Mouse (Mus musculus) lung, adult 2 months (tissue): Measurements from ENCODE around the gene Yy1.

Experiments used
- CTCF ChIP-seq: fragments of 200-500 bp; IDR thresholded peaks from 2 replicates; pipeline ENCODE4 v1.5.1; 2011; ENCODE audit warnings: mild to moderate bottlenecking, low read length, control low read depth; ENCODE audit not compliant: insufficient read depth
- POLR2A ChIP-seq: fragments of 200-500 bp; IDR thresholded peaks from 2 replicates; pipeline ENCODE4 v1.6.1; 2011; ENCODE audit warnings: low read depth, mild to moderate bottlenecking, control low read depth, low read length, borderline replicate concordance; ENCODE audit errors: extremely low read depth

DNA sequence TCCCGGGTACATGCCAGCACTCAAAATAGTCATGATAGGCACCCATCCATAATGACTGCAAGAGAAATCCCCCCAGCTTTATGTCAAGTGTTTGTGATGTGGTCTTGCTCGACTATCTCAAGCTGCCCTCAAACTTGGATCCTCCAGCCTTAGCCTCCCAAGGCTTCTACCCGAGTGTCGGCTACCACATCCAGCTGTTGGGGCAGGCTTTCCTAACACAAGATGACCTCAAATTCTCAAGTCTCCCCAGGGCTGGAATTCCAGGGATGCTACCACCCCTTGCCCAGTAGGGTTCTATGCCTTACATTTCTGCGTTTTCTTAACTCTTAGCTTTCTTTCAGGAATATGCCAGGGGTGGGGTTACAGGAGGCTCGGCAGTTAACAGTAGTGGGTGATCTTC lies 37.6 kb downstream of the Yy1 start:
- TF ChIP-seq POLR2A (no peak), CTCF (no peak)
